Mouse (Mus musculus): Measurements from ENCODE around the gene Wdr81.

Gene Wdr81

DNA sequence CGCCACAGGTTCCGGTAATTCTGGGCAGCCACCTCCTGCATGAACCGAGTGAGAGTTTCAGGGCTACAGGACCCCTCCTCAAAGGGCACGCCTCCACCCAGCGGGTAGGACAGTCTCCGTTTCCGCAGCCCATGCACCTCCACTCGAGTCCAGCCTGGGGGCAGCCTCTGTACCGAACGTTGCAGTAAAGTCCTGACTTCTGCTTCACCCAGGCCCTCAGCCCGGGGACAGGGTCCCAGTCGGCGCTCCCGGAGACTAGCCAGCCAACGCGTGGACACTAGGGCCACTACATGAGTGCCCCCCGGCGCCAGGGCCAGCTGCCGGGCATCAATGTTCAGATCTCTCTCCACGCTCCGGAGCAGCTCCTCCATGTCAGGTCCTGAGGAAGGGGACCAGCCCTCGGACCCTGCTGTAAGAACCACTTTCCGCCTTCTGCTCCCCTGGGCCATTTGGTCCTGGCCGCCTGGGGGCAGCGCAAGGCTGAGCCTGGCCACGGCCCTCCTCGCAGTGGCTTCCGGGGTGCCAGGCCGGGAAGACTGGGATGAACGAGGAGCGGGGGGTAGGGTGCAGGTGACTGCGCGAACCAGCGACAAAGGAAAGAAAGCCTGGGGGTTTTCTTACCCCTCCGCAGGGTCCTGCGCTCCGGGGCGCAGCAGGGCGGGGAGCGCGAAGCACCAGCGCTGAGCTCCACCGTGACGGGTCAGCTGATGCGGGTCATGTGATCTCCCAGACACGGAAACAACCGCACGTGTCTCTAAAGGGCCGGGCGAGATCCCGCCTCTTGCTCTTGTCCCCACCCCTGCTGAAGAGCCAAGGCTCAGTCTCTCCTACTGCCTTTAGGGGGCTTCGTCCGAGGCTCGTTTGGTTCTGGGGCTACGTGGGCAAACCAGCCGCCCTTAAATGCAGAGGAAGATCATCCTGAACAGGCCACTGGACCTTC lies at the start of gene Wdr81:
Gene Wdr81, minus strand, starts transcription at position 727 of the 940 bp plus-strand sequence.
- peak; percentile 81 to 86 for DNase-seq (ENCODE audit: low spot score in 2 of 2)

GRCm38 (mm10) chr11:75498126-75498525 lies 43.6 kb upstream of the Wdr81 start:
- DNase-seq (ENCODE audit: low spot score in 2 of 2): no peak

DNA sequence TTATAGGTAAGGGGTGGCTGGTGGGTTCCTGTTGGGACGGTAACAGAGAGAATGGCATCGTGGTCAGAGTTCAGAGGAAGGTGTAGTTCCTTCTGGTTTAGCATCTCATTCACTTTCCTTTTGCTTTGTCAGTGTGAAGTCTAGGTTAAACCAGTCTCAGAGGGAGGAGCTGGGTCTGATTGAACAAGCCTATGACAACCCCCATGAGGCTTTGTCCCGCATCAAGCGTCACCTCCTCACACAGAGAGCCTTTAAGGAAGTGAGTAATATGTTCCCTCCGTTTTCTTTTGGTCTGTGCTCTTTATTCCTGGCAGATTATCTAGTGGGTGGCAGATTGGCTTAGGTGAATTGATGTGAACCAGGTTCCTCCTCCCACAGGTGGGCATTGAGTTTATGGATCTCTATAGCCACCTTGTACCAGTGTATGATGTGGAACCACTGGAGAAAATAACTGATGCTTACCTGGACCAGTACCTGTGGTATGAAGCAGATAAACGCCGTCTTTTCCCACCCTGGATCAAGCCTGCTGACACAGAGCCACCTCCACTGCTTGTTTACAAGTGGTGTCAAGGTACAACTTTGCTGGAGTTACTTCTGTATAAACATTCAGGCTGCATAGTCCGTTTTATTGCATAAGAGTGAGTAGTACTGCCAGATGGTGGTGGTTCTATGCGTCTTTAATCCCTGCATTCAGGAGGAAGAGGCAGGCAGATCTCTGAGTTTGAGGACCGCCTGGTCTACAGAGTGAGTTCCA lies 40.0 kb upstream of the Wdr81 start:
- DNase-seq (ENCODE audit: low spot score in 2 of 2): no peak

DNA sequence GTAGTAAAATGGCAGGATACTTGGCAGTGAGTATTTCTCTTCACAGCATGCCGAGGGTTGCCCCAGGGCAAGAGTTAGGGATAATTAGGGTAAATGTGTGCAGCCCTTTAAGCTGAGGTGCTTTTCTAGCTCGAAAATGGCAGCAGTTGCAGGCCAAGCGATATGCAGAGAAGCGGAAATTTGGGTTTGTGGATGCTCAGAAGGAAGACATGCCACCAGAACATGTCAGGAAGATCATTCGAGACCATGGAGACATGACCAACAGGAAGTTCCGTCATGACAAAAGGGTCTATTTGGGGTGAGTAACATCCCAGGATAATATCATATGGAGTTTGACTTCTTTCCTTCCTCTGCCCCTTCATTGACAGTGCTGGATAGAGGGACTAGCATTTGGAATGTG lies 33.0 kb upstream of the Wdr81 start:
- no peak for DNase-seq (ENCODE audit: low spot score in 2 of 2)

GRCm38 (mm10) chr11:75486601-75487285 lies 32.2 kb upstream of the Wdr81 start, which contains the start of gene Prpf8:
TSS of gene Prpf8 (plus strand) at chr11:75486816.
- DNase-seq (ENCODE audit: low spot score in 2 of 2): peak; percentile 96 to 98

DNA sequence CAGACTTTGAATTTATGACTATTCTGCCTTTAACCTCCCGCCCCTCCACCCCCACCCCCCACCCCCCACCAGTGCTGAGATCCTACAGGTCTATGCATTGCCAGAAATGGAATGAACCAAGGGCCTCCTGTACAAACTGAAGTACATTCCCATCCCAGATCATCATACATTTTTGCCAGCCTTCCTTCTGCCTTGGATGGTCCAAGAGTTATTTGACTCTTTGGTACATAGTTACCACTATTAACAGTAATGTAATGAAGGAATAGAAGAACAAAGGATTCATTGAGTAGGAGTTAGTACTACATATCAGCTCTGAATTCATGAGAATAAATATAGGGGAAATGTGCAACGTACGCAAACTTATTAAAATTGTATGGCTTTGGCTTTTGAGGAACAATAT lies 31.7 kb upstream of the Wdr81 start:
- no peak for DNase-seq (ENCODE audit: low spot score in 2 of 2)

DNA sequence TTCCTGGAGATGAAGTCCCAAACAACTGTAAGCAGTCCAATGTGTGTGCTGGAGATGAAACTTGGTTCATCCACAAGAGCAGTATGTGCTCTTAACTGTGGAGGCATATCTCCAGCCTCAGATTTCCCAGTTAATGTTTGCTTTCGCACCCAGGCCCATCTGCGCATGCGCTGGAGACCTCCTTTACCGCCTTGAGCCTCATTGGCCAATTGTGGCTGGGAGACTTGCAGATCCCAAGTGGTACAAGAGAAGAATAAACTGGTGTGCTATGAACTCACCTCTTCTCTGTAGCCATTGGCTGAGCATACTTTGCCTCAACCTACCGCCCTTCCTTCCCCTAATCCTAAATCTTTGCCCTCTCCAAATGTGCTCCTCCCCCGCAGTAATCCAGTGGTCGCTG lies 18.9 kb upstream of the Wdr81 start:
- DNase-seq (ENCODE audit: low spot score in 2 of 2): no peak

DNA sequence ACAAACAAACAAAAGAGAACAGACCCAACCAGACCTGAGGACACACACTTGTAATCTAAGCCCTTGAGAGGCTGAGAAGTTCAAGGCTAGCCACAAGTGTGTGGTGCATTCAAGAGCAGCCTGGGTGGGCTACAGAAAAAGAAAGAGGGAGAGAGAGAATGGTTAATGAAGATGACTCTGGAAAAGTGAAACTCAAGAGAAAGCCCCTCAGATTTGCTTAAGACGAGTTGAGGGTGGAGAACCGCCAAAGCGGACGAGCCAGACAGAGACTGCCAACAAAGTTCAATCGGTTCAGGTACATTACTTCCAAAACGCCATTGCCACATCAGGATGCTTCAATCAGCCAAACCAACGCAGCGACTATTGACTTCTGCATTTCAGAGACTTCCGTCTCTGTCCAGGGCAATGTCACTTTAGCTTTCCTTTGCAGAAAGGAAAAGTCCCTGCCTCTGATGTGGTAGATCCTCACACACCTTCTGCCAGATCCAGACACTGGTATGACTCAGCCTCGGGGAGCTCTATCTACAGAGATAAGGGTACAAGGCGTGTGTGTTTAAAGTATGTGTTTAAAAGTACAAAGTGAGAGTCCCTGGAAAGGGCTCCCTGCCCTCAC lies 18.1 kb upstream of the Wdr81 start:
- DNase-seq (ENCODE audit: low spot score in 2 of 2): no peak

GRCm38 (mm10) chr11:75470675-75471074 lies 16.2 kb upstream of the Wdr81 start:
- DNase-seq (ENCODE audit: low spot score in 2 of 2): no peak

GRCm38 (mm10) chr11:75469261-75469660 lies 14.7 kb upstream of the Wdr81 start:
- no peak for DNase-seq (ENCODE audit: low spot score in 2 of 2)

GRCm38 (mm10) chr11:75468410-75468809 lies 13.9 kb upstream of the Wdr81 start:
- DNase-seq (ENCODE audit: low spot score in 2 of 2): no peak

DNA sequence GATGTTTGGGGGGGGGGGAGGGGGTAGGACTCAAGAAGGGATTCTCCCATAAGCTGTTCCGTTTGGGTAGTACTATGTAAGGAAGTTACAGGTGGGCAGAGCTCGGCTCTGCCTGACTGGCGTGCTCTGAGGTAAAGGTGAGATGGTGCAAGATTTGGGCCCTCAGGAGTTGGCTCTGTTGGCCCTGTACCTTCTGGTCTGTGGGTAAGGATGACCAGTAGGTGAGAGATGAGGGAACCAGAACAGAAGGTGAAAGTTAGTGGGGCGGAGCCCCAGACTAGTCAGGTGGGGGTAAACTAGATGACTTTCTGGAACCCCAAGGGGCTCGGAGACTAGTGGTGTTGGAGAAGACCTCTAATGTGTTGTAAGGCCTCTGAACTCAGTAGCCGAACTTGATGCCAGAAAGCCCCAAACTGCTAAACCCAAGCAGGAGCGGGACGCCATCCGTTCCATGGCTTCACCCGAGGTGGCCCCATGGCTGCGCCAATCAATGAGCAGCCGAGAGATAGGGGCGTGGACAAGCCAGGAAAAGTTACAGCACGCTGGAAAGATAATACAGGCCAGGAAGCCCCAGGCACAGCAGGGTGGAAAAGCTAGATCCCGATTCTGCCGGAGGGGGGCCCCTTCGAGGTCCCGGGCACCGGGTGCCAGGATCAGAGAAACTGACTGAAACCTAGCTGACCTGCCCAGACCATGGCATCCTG lies 13.1 kb upstream of the Wdr81 start:
- no peak for DNase-seq (ENCODE audit: low spot score in 2 of 2)

GRCm38 (mm10) chr11:75466731-75467505 lies 12.4 kb upstream of the Wdr81 start:
- DNase-seq (ENCODE audit: low spot score in 2 of 2): no peak

- DNase-seq (ENCODE audit: low spot score in 2 of 2): no peak
Measured at GRCm38 (mm10) chr11:75465051-75465450, 10.5 kb upstream of the Wdr81 start.

- no peak for DNase-seq (ENCODE audit: low spot score in 2 of 2)
Measured at GRCm38 (mm10) chr11:75464417-75464816, 9.9 kb upstream of the Wdr81 start.

DNA sequence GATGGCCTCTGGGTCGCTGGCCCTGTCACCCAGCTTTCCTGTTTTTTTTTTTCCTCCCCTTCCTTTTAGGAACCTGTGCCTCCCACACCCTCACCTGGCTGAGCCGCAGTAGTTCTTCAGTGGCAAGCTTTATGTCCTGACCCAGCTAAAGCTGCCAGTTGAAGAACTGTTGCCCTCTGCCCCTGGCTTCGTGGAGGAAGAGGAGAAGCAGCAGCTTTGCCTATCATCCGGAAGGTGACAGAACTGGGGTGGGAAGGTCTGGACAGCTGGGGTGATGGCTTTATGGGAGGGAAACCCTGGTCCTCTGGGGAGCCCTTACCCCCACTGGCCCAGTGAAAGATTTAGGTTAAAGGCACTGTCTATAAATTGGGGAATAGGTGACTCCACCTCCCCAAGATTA lies 9.1 kb upstream of the Wdr81 start:
- no peak for DNase-seq (ENCODE audit: low spot score in 2 of 2)

DNA sequence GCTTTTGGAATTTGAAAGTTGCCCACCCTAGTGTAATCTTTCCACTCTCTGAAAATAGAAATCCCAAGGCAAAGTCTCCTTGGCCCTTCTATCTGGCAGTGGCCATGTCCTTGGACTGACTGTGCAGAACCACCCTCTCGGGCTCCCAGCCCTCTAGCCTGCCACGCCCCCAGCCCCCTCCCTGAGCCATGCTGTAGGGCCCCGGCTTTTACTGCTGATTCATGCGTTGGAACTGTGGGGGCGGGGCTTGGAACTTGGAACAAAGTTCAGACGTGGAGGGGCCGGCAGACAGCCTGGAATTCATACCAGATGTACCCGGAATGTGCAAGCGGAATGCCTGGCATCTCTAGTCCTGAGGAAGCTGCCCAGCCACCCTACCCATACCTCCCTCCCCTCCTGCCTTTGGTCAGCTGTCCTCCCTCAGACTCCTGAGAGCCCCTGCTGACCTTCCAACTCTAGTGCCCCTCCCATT lies 8.4 kb upstream of the Wdr81 start:
- DNase-seq (ENCODE audit: low spot score in 2 of 2): peak; percentile 63 to 64

- peak; percentile 53 to 63 for DNase-seq (ENCODE audit: low spot score in 2 of 2)
Measured at GRCm38 (mm10) chr11:75462253-75462783, 7.8 kb upstream of the Wdr81 start.

- no peak for DNase-seq (ENCODE audit: low spot score in 2 of 2)
Measured at GRCm38 (mm10) chr11:75461743-75462252, 7.3 kb upstream of the Wdr81 start.
